Mouse (Mus musculus): ENCODE measurements around the gene Def8. TPM values are rescaled to one million over a fixed set of nuclear protein-coding genes. Genes with fewer than 3 reads are reported as not detected.

The Def8 gene
- polyA plus RNA-seq, 1 experiment from 2014 or later: 34.1 TPM

- peaks cover 99% of the 10 kb centered on the region for H3K36me3 ChIP-seq (ENCODE audit: insufficient read depth)
- H3K4me3 ChIP-seq (ENCODE audit: low read depth, low read length): no peak overlapping the region
These were observed 36.3 kb upstream of the Def8 start for GRCm38 (mm10) chr8:123387041-123387440.

GRCm38 (mm10) chr8:123387801-123388200 lies 35.5 kb upstream of the Def8 start:
- TF ChIP-seq CTCF (IDR thresholded peaks at IDR 0.05; ENCODE audit: low read depth): no peak
- ATAC-seq (ENCODE audit: insufficient read depth) (no peak), DNase-seq (no peak)
- H3K4me1 ChIP-seq (ENCODE audit: insufficient read depth): no peaks in the 10 kb centered on the region
- no peaks in the 10 kb centered on the region for H3K9me3 ChIP-seq (ENCODE audit: low read depth, low read length)
- no peak overlapping the region for H3K4me3 ChIP-seq (ENCODE audit: low read depth, low read length)
- 94% methylated on average over 8 of the region's 8 CpGs for WGBS
- H3K27me3 ChIP-seq (ENCODE audit: insufficient read depth, low read length): no peaks in the 10 kb centered on the region
- H3K4me2 ChIP-seq: no peak overlapping the region
- H3K27ac ChIP-seq (ENCODE audit: low read depth): no peak overlapping the region
- H3K9ac ChIP-seq: no peak overlapping the region
- peaks cover 99% of the 10 kb centered on the region for H3K36me3 ChIP-seq (ENCODE audit: insufficient read depth)

More at GRCm38 (mm10) chr8:123387041-123387440, 36.3 kb upstream of the Def8 start:
- H3K27ac ChIP-seq (ENCODE audit: low read depth): no peak overlapping the region
- no peak overlapping the region for H3K4me2 ChIP-seq
- no peak overlapping the region for H3K9ac ChIP-seq
- H3K27me3 ChIP-seq (ENCODE audit: insufficient read depth, low read length): no peaks in the 10 kb centered on the region
- ATAC-seq (ENCODE audit: insufficient read depth): no peak
- H3K9me3 ChIP-seq (ENCODE audit: low read depth, low read length): no peaks in the 10 kb centered on the region
- no peak for TF ChIP-seq CTCF (IDR thresholded peaks at IDR 0.05; ENCODE audit: low read depth)
- no peak for DNase-seq
- H3K4me1 ChIP-seq (ENCODE audit: insufficient read depth): no peaks in the 10 kb centered on the region
- WGBS: 81% methylated on average over 3 of the region's 3 CpGs

- Histone ChIP-seq H3K9me3 (ENCODE audit: low read depth, low read length) (no peaks in the 10 kb centered on the region), H3K27ac (ENCODE audit: low read depth) (no peak overlapping the region), H3K4me3 (ENCODE audit: low read depth, low read length) (no peak overlapping the region), H3K27me3 (ENCODE audit: insufficient read depth, low read length) (no peaks in the 10 kb centered on the region), H3K36me3 (ENCODE audit: insufficient read depth) (peaks cover 99% of the 10 kb centered on the region), H3K4me2 (no peak overlapping the region), H3K4me1 (ENCODE audit: insufficient read depth) (no peaks in the 10 kb centered on the region), H3K9ac (no peak overlapping the region)
- 94% methylated on average over 7 of the region's 7 CpGs for WGBS
- TF ChIP-seq CTCF (IDR thresholded peaks at IDR 0.05; ENCODE audit: low read depth): no peak
- no peak for ATAC-seq (ENCODE audit: insufficient read depth)
- DNase-seq: no peak
These were observed 34.3 kb upstream of the Def8 start for GRCm38 (mm10) chr8:123389026-123389425.

- ATAC-seq (ENCODE audit: insufficient read depth) (no peak), DNase-seq (no peak)
- TF ChIP-seq CTCF (IDR thresholded peaks at IDR 0.05; ENCODE audit: low read depth): no peak
- Histone ChIP-seq H3K27ac (ENCODE audit: low read depth) (no peak overlapping the region), H3K27me3 (ENCODE audit: insufficient read depth, low read length) (no peaks in the 10 kb centered on the region), H3K4me2 (no peak overlapping the region), H3K9me3 (ENCODE audit: low read depth, low read length) (no peaks in the 10 kb centered on the region), H3K36me3 (ENCODE audit: insufficient read depth) (peaks cover 94% of the 10 kb centered on the region), H3K9ac (no peak overlapping the region), H3K4me3 (ENCODE audit: low read depth, low read length) (no peak overlapping the region), H3K4me1 (ENCODE audit: insufficient read depth) (no peaks in the 10 kb centered on the region)
- 93% methylated on average over 13 of the region's 13 CpGs for WGBS
These were observed 25.0 kb upstream of the Def8 start for GRCm38 (mm10) chr8:123398308-123398707.

GRCm38 (mm10) chr8:123401936-123402335 lies 21.4 kb upstream of the Def8 start:
- Histone ChIP-seq H3K27ac (ENCODE audit: low read depth) (no peak overlapping the region), H3K27me3 (ENCODE audit: insufficient read depth, low read length) (no peaks in the 10 kb centered on the region), H3K9ac (no peak overlapping the region), H3K4me3 (ENCODE audit: low read depth, low read length) (no peak overlapping the region), H3K4me1 (ENCODE audit: insufficient read depth) (no peaks in the 10 kb centered on the region), H3K9me3 (ENCODE audit: low read depth, low read length) (no peaks in the 10 kb centered on the region), H3K36me3 (ENCODE audit: insufficient read depth) (peaks cover 61% of the 10 kb centered on the region), H3K4me2 (no peak overlapping the region)
- no peak for TF ChIP-seq CTCF (IDR thresholded peaks at IDR 0.05; ENCODE audit: low read depth)
- DNase-seq (no peak), ATAC-seq (ENCODE audit: insufficient read depth) (no peak)
- WGBS: 91% methylated on average over 9 of the region's 9 CpGs

GRCm38 (mm10) chr8:123402730-123403326 lies 20.5 kb upstream of the Def8 start:
- Histone ChIP-seq H3K27ac (ENCODE audit: low read depth) (no peak overlapping the region), H3K4me2 (no peak overlapping the region), H3K9ac (no peak overlapping the region), H3K9me3 (ENCODE audit: low read depth, low read length) (no peaks in the 10 kb centered on the region), H3K4me1 (ENCODE audit: insufficient read depth) (no peaks in the 10 kb centered on the region), H3K36me3 (ENCODE audit: insufficient read depth) (peaks cover 52% of the 10 kb centered on the region), H3K4me3 (ENCODE audit: low read depth, low read length) (no peak overlapping the region), H3K27me3 (ENCODE audit: insufficient read depth, low read length) (no peaks in the 10 kb centered on the region)
- ATAC-seq (ENCODE audit: insufficient read depth): no peak
- DNase-seq: peak; percentile 27
- no peak for TF ChIP-seq CTCF (IDR thresholded peaks at IDR 0.05; ENCODE audit: low read depth)
- 77% methylated on average over 9 of the region's 9 CpGs for WGBS

- Histone ChIP-seq H3K9me3 (ENCODE audit: low read depth, low read length) (no peaks in the 10 kb centered on the region), H3K4me2 (no peak overlapping the region), H3K4me1 (ENCODE audit: insufficient read depth) (no peaks in the 10 kb centered on the region), H3K27me3 (ENCODE audit: insufficient read depth, low read length) (peaks cover 10% of the 10 kb centered on the region), H3K9ac (no peak overlapping the region), H3K36me3 (ENCODE audit: insufficient read depth) (peaks cover 35% of the 10 kb centered on the region), H3K4me3 (ENCODE audit: low read depth, low read length) (no peak overlapping the region), H3K27ac (ENCODE audit: low read depth) (no peak overlapping the region)
- WGBS: 49% methylated on average over 8 of the region's 8 CpGs
- no peak for ATAC-seq (ENCODE audit: insufficient read depth)
- DNase-seq: no peak
- no peak for TF ChIP-seq CTCF (IDR thresholded peaks at IDR 0.05; ENCODE audit: low read depth)
These were observed 18.8 kb upstream of the Def8 start for GRCm38 (mm10) chr8:123404521-123404920.
